36 mouse cellular contexts compared by ENCODE assay signal in genomic region chr10:117540112-117540594, GRCm38 (mm10).
"Had no signal": no experiment of that assay in that cellular context is flagged by ENCODE, and none has a peak within 500 bp of the region (broad histone marks: within the 10 kb centered on the region; RNA-seq: fewer than 3 reads in every experiment).

No protein-coding gene starts in this region.

- DNase-seq: heart, postnatal 10 days; heart, postnatal 14 days; heart, postnatal 36 days; heart, postnatal 4 days; kidney, adult 11 months; kidney, adult 18-20 months; kidney, adult 2 months; kidney, adult 8-10 months; kidney, adult 9 months; kidney, postnatal 10 days; kidney, postnatal 14 days; kidney, postnatal 25 days; kidney, postnatal 36 days; kidney, postnatal 4 days; layer of hippocampus, adult 9-11 months; layer of hippocampus, postnatal 36 days had no signal

- H3K9me3 ChIP-seq: heart, embryonic 10.5 days; heart, embryonic 13.5 days; heart, embryonic 15.5 days; hindbrain, embryonic 10.5 days; hindbrain, embryonic 12.5 days; hindbrain, embryonic 13.5 days; hindbrain, embryonic 15.5 days; intestine, embryonic 15.5 days; kidney, embryonic 15.5 days had no signal

- H3K4me3 ChIP-seq: heart, embryonic 10.5 days; heart, embryonic 12.5 days; heart, embryonic 13.5 days; heart, embryonic 15.5 days; hindbrain, embryonic 10.5 days; hindbrain, embryonic 12.5 days; hindbrain, embryonic 13.5 days; hindbrain, embryonic 15.5 days; intestine, embryonic 15.5 days; kidney, embryonic 15.5 days; layer of hippocampus, adult 2 months; left cerebral cortex, adult 2 months had no signal

- H3K27me3 ChIP-seq: heart, embryonic 13.5 days; heart, embryonic 15.5 days; hindbrain, embryonic 12.5 days; hindbrain, embryonic 13.5 days; hindbrain, embryonic 15.5 days; intestine, embryonic 15.5 days; kidney, embryonic 15.5 days had no signal

- H3K9ac ChIP-seq: heart, embryonic 12.5 days; heart, embryonic 13.5 days; heart, embryonic 15.5 days; hindbrain, embryonic 12.5 days; hindbrain, embryonic 13.5 days; hindbrain, embryonic 14.5 days; hindbrain, embryonic 15.5 days; intestine, embryonic 15.5 days; kidney, embryonic 15.5 days had no signal

- H3K27ac ChIP-seq: heart, embryonic 10.5 days; heart, embryonic 13.5 days; heart, embryonic 15.5 days; hindbrain, embryonic 10.5 days; hindbrain, embryonic 12.5 days; hindbrain, embryonic 13.5 days; hindbrain, embryonic 14.5 days; hindbrain, embryonic 15.5 days; hindbrain, postnatal 0 days; intestine, embryonic 15.5 days; kidney, embryonic 15.5 days; kidney, postnatal 0 days; layer of hippocampus, adult 2 months; left cerebral cortex, adult 2 months had no signal

- H3K4me1 ChIP-seq: heart, embryonic 10.5 days; heart, embryonic 12.5 days; heart, embryonic 13.5 days; heart, embryonic 15.5 days; hindbrain, embryonic 12.5 days; hindbrain, embryonic 15.5 days; intestine, embryonic 15.5 days had no signal

- H3K4me2 ChIP-seq: heart, embryonic 11.5 days; heart, embryonic 12.5 days; heart, embryonic 13.5 days; heart, embryonic 15.5 days; hindbrain, embryonic 12.5 days; hindbrain, embryonic 13.5 days; hindbrain, embryonic 14.5 days; hindbrain, embryonic 15.5 days; intestine, embryonic 15.5 days; kidney, embryonic 15.5 days had no signal

- ATAC-seq: hindbrain, embryonic 16.5 days; hindbrain, postnatal 0 days; inflammation-experienced regulatory T-cells, adult 6 months; intestine, embryonic 15.5 days; intestine, embryonic 16.5 days; intestine, postnatal 0 days had no signal

- H3K36me3 ChIP-seq: heart, embryonic 10.5 days; heart, embryonic 12.5 days; heart, embryonic 13.5 days; heart, embryonic 15.5 days; hindbrain, embryonic 10.5 days; hindbrain, embryonic 12.5 days; hindbrain, embryonic 13.5 days; hindbrain, embryonic 15.5 days; intestine, embryonic 15.5 days; kidney, embryonic 15.5 days had no signal
